Mouse (Mus musculus): ENCODE measurements around the gene Prmt6. TPM values are rescaled to one million over a fixed set of nuclear protein-coding genes. Genes with fewer than 3 reads are reported as not detected.

The Prmt6 gene
- polyA plus RNA-seq, 1 experiment from 2014 or later: 37.7 TPM

Other genes starting within 250 kb of the Prmt6 start
- gene Ntng1, start 107.0 kb downstream of the Prmt6 start, polyA plus RNA-seq (2014; fragmentation: Nextera tagmentation; extraction: Ambion mirVana): 2.7 and 3.5 TPM in 2 replicates

All from embryonic facial prominence, embryonic 11.5 days (tissue).